Mouse (Mus musculus) macrophage (primary cell): ENCODE measurements around the gene Tle6. TPM values are rescaled to one million over a fixed set of nuclear protein-coding genes. Genes with fewer than 3 reads are reported as not detected.
A peak's percentile ranks its signal among the peaks of the same experiment; 100 is the strongest.
"Not testable (repeated sequence)": the region's sequence is repeated elsewhere in the genome, so short reads cannot be mapped to it uniquely, and the experiment has no call there.

Source experiments
- H3K27ac ChIP-seq: fragments of 350-480 bp; formaldehyde crosslinking; 2 replicates; pipeline ENCODE4 v1.9.0; 2021
- H3K36me3 ChIP-seq: fragments of 350-480 bp; formaldehyde crosslinking; 2 replicates; pipeline ENCODE4 v1.9.0; 2021; ENCODE audit errors: inconsistent target
- H3K4me3 ChIP-seq: fragments of 350-480 bp; formaldehyde crosslinking; 2 replicates; pipeline ENCODE4 v1.9.0; 2021; ENCODE audit errors: inconsistent target
- H3K79me2 ChIP-seq: fragments of 350-480 bp; formaldehyde crosslinking; 2 replicates; pipeline ENCODE4 v1.9.0; 2021; ENCODE audit errors: inconsistent target
- WGBS: methylation state at CpG from one replicate; pipeline ENCODE4 v1.1.7; 2026; ENCODE audit warnings: inconsistent platforms; ENCODE audit not compliant: missing documents; 5-methylcytosine and 5-hydroxymethylcytosine counted together
- polyA plus RNA-seq: library from polyadenylated mRNA; stranded (reverse); fragments of 250-400 nt; gene quantifications from 3 replicates; pipeline ENCODE4 v1.2.4, GENCODE M21; 2018; ENCODE audit warnings: inconsistent platforms
- total RNA-seq, 78 experiments: library from RNA; depleted of rRNA; stranded (reverse); fragments of 250-400 nt; gene quantifications; 1 replicate in 9 of 78; 2 replicates in 24 of 78; 3 replicates in 43 of 78; 4 replicates in 2 of 78; pipeline ENCODE4 v1.2.4; 2018; ENCODE audit warnings: inconsistent platforms in 56 of 78

Tle6 gene
- 10 to 100 TPM in 23 of 26 experiments, 1 to 10 TPM in 3; 5.0 to 74.3 (median 29.9) TPM for total RNA-seq (2018; cell fraction: chromatin; rRNA removed)
- total RNA-seq (2018; cell fraction: cytosol; rRNA removed) = 10 to 100 TPM in 18 of 26 experiments, 1 to 10 TPM in 8; 6.2 to 16.4 (median 11.2) TPM
- 10 to 100 TPM in 21 of 26 experiments, 1 to 10 TPM in 5; 5.3 to 51.3 (median 15.2) TPM for total RNA-seq (2018; cell fraction: nucleus; rRNA removed)
- polyA plus RNA-seq = 9.8 to 17.4 TPM (median 16.7 TPM) in 3 replicates

DNA sequence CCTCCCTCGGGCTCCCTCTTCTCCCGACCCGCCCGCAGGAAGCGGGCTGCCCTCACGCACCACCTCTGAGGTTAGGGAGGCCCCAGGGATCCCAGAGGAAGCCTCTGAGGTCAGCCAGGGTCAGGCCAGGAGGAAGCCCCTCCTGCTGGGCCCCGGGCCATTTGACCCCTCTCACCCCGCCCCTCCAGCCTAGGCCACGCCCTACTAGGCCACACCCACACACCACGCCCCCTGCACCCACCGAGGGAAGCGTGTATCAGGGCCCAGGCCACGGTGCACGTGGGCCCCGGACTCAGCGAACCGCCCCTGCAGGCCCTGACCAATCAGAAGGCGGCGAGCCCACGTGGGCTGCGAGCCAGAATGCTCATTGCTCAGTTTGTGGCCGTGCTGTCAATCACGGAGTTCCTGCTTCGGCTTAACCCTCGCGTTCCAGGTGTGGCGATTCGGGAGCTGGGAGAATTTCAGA is at the start of gene Tle6:
Gene Tle6 (minus strand): TSS at position 336 of the 466 bp plus-strand sequence.
- Histone ChIP-seq H3K36me3 (no peaks in the 10 kb centered on the region), H3K27ac (no peak within 1 kb of the TSS), H3K79me2 (no peaks in the 10 kb centered on the region), H3K4me3 (peak within 1 kb of the TSS; percentile 12; the same call in 1 of the 2 replicates)
- WGBS = 4% methylated on average over 21 of the region's 28 CpGs

DNA sequence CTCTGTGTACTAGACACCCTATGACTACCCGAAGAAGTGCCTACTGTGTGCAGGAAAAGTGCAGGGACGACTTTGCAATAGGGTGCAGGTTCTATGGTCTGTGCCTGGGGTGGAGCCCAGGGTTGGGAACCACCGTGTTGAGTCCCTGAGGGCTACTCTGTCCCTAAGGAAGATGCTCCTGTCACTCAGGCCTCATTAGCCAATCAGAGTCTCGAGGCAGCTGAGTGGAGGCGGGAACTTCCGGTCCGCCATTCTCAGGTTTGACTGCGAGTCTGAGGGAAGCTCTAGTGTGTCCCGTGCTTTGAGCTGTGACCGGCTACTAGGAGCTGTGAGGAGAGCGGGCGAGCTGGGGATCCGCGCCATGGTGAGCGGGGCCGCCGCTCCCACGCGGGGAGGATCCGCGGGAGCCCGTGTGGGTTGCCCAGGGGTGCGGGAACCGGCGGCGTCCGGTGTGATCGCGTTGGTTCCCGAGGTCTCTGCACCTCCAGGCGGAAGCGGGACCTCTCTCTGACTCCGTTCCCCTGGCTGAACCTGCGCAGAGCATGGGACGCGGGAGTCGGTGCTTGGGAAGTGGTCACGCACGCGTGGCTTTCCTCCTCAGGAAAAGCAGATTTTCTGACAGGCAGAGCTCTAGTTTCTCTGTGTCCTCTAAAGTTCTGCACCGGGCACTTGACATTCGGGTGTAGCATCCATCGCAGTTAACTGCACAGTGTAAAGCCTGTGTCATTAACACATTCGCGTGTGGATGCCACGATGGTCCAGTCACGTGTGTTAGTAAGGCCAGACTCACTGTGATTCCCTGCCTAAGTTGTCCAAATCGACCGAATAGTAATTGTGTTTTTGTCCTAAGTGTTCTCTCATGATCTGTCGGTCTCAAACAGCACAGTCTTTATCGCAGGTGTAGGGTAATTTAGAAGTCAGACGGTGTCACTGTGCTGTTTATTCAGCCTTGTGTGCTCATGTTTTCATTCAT is 48.2 kb upstream of the Tle6 start, which contains the start of gene Gm10778:
Gene Gm10778 (plus strand): TSS at position 257 of the 973 bp plus-strand sequence.
- WGBS = 1% methylated on average over 22 of the region's 52 CpGs
- Histone ChIP-seq H3K4me3 (peak within 1 kb of the TSS; percentile 39), H3K79me2 (peaks cover 48% of the 10 kb centered on the region)
- H3K27ac ChIP-seq, H3K36me3 ChIP-seq: not testable (repeated sequence)

DNA sequence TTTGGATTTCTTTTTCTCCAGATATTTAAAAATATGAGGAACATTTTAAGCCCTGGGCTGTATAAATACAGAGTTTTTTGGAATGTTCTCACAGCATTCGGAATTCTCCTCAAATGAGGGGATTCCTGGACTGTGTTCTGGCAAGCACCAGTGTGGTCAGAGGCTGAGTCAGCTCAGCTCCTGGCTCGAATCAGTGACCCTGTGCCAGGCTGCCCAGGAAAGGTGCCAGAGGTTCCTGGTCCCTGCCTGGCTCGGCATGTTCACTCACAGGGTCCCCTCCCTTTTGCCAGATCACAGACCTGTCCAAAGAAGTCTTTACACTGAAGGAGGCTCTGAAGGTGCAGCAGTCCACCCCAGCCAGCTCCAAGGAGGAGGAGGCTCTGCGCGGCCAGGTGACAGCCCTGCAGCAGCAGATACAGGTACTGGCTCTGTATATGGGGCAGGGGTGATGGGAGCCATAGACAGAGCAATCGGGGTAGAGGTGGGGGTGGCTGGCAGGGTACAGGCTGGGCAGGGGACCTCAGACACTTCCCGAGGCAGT is 45.2 kb upstream of the Tle6 start:
- WGBS = 93% methylated on average over 7 of the region's 7 CpGs
- Histone ChIP-seq H3K79me2 (peaks cover 18% of the 10 kb centered on the region), H3K36me3 (no peaks in the 10 kb centered on the region), H3K27ac (no peak overlapping the region), H3K4me3 (no peak overlapping the region)

DNA sequence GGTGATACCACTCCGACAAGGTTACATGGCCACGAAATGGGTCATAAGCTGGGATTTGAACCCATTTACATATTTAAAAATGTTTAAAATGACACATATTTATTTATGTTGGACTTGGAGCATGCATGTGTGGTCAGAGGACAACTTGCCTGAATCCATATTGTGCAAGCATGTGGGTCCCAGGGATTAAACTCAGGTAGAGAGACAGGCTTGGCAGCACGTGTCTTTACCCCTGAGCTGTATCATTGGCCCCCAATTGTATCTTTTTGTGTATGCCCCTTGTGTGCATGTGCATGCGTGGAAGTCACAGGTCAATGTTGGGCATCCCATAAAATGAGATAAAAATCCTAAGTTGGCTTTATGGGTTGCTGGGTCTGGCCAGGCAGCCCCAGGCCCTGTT is 44.5 kb upstream of the Tle6 start:
- H3K79me2 ChIP-seq = peaks cover 11% of the 10 kb centered on the region
- no peaks in the 10 kb centered on the region for H3K36me3 ChIP-seq
- H3K27ac ChIP-seq = no peak overlapping the region
- WGBS = 98% methylated on average over 4 of the region's 4 CpGs
- no peak overlapping the region for H3K4me3 ChIP-seq

DNA sequence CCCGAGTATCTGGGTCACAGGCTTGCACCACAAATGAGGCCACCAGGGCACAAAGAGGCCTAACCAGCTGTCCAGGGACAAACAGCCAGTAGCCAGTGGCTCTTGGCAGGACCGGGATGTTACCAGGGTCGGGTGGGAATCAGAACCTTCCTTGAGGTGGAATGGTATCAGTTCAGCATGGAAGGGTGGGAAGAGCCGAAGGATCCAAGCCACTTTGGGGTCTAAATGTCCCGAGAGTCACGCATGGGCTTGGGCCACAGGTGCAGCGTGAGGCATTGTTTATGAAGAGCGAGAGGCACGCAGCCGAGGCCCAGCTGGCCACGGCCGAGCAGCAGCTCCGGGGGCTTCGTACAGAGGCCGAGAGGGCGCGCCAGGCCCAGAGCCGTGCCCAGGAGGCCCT is 43.8 kb upstream of the Tle6 start:
- Histone ChIP-seq H3K4me3 (no peak overlapping the region), H3K27ac (no peak overlapping the region), H3K36me3 (no peaks in the 10 kb centered on the region), H3K79me2 (peaks cover 4% of the 10 kb centered on the region; the same call in 1 of the 2 replicates)
- WGBS = 96% methylated on average over 18 of the region's 18 CpGs

DNA sequence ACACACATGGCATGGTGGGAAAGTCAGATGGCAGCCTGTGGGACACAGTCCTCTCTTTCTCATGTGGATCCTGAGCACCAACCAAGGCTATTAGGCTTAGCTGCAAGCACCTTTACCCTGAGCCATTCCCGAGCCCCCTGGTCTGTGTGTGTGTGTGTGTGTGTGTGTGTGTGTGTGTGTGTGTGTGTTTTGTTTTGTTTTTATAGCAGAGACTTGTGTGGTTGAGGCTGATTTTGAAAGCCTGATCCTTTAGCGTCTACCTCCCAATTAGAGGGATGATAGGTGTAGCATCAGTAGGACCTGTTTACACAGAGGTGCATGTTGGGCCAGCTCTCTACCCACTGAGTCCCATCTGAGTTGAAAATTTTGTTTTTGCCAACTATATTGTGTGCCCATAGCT is 43.3 kb upstream of the Tle6 start:
- no peaks in the 10 kb centered on the region for H3K36me3 ChIP-seq
- H3K79me2 ChIP-seq = no peaks in the 10 kb centered on the region
- peak overlapping the region; percentile 43 for H3K27ac ChIP-seq
- peak overlapping the region; percentile 48 for H3K4me3 ChIP-seq
- WGBS = 63% methylated on average over 2 of the region's 2 CpGs

DNA sequence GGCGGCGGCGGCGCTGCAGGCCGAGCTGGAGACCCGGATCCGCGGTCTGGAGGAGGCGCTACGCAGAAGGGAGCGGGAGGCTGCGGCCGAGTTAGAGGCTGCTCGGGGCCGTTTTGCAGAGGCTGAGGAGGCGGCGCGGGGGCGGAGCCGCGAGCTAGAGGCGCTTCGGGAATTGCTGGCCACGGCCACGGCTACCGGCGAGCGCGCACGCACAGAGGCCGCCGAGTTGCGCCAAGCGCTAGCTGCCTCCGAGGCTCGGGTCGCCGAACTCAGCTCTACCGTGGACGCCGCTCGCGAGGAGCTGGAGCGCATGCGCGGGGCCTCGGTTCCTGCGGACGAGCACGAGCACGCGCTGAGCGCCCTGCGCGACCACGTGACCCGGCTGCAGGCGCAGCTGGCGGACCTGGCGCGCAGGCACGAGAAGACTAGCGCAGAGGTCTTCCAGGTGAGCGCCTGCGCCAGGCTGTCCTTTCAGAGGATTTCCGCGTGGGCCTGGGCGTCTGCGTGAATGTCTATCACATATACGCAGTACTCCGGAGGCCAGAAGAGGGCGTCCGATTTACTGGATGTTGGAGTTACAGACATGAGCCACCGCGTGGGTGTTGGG is 42.7 kb upstream of the Tle6 start:
- Histone ChIP-seq H3K79me2 (no peaks in the 10 kb centered on the region), H3K36me3 (no peaks in the 10 kb centered on the region), H3K4me3 (peak overlapping the region; percentile 62), H3K27ac (peak overlapping the region; percentile 43)
- WGBS = under 1% methylated on average over 64 of the region's 75 CpGs

DNA sequence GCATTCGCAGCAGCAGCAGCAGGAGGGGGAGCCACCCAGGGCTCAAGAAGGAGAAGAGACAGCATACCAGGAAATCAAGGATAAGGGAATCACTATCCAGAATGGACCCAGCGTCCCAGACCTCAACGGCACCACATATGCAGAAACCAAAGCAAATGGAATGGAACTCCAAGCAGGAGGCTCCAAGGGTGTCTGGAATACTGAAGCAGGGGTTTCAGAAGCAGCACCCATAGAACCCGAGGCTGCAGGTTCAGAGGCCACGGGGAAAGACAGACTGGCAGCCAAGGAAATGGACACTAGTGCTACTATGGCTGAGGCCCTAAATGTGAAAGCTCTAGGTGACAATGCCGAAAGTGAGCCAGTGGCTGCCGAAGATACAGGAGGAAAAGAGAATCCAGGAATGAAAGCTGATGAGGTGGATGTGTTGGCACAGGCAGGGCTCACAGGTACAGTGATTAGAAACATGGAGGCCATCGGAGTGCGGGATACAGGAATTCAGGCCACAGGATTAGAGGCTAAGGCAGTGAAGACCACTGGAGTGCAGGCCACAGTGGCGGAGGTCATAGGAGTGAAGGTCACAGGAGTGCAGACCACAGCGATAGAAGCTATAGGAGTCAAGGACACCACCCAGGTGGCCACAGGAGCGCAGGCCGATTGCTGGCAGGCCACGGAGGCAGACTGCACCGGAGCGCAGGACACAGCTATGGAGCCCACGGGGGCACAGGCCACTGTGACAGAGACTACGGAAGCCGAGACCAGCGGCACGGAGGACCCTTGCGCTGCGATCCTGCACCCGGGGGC is 42.0 kb upstream of the Tle6 start:
- no peaks in the 10 kb centered on the region for H3K36me3 ChIP-seq
- H3K4me3 ChIP-seq = peak overlapping the region; percentile 62
- WGBS = 26% methylated on average over 19 of the region's 24 CpGs
- H3K27ac ChIP-seq = peak overlapping the region; percentile 58
- H3K79me2 ChIP-seq = no peaks in the 10 kb centered on the region

DNA sequence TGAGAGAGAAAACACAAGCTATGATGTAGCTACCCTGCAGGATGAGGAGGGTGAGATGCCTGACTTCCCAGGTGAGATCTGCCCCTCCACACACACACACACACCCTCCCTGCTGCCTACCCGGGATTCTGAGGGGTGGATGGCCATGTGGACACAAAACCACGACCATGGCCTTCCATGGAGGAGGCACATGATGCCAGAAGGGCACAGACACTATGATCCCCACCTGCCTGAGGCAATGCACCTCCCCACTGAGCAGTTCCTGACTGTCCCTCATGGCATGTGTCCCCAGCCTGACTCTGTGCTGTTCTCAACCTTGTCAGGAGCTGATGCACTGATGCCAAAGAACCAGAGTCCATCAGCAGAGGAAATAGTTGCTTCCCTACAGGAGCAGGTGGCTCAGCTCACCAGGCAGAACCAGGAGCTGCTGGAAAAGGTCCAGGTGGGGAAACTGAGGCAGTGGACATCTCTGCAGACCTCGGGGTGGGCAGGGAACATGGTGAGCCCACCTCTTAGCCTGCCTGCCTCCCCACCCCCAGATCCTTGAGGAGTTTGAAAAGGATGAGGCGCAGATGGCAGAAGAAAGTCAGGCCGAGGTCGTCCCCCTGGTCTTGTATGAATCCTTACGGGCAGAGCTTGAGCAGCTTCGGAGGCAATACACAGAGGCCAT is 41.2 kb upstream of the Tle6 start:
- Histone ChIP-seq H3K36me3 (no peaks in the 10 kb centered on the region), H3K4me3 (no peak overlapping the region; the same call in 1 of the 2 replicates), H3K79me2 (no peaks in the 10 kb centered on the region), H3K27ac (no peak overlapping the region)
- 89% methylated on average over 8 of the region's 8 CpGs for whole genome bisulfite sequencing

DNA sequence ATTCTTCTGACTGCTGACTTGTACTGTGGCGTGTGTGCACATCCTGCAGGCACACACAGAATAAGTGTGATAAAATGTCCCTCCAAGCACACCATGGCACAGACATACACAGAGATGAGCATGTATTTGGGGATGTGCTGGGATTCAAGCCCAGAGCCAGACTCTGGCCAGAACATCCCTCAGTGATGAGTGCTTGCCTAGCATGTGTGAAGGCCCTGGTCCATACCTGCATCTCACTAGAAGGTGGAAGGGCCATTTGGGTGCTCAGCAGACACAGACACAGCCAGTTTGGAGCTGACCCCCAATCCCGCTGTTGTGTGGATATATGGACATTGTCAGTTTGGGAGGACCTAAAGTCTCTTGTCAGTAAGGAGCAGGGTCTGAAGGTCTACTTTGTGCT is 40.7 kb upstream of the Tle6 start:
- Histone ChIP-seq H3K36me3 (no peaks in the 10 kb centered on the region), H3K79me2 (no peaks in the 10 kb centered on the region)
- WGBS = 96% methylated on average over 2 of the region's 2 CpGs

DNA sequence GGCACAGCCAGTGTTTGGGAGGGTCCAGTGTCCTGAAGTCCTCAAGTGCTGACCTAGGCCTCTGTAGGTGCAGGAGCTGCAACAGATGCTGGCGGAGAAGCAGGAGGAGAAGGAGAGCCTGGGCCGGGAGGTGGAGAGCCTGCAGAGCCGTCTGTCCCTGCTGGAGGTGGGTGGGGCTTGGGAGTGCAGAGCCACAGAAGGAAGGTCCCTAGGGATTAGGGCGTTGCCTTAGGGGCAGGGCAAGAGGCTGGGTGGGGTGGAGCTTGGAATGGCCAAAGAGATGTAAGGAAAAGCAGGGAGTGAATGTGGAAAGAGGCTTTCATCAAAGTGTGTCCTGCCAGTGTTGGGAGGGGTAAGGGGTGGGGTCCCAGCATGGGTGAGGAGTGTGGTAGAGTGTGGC is 40.0 kb upstream of the Tle6 start:
- H3K4me3 ChIP-seq, H3K36me3 ChIP-seq, H3K79me2 ChIP-seq, H3K27ac ChIP-seq: not testable (repeated sequence)
- 92% methylated on average over 3 of the region's 4 CpGs for WGBS

More for the DNA sequence above, 40.7 kb upstream of the Tle6 start:
- H3K4me3 ChIP-seq = no peak overlapping the region
- H3K27ac ChIP-seq = no peak overlapping the region

DNA sequence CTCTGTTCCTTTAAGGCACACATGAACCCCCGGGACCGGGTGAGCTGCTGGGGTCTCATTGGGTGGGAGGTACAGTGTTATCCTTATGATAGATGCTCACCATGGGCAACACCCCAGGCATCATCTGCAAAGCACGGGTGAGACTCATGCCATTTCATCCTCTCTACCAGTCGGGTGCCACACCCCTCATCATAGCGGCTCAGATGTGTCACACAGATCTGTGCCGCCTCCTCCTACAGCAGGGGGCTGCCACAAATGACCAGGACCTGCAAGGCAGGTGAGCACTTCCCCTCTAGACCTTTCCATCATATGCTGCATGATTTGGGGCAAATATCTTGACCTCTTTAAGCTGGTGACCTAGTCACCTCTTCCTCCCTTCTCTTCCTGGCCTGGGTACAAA is 37.2 kb upstream of the Tle6 start:
- Histone ChIP-seq H3K79me2 (no peaks in the 10 kb centered on the region), H3K27ac (no peak overlapping the region), H3K36me3 (no peaks in the 10 kb centered on the region), H3K4me3 (no peak overlapping the region)
- 82% methylated on average over 6 of the region's 6 CpGs for WGBS

DNA sequence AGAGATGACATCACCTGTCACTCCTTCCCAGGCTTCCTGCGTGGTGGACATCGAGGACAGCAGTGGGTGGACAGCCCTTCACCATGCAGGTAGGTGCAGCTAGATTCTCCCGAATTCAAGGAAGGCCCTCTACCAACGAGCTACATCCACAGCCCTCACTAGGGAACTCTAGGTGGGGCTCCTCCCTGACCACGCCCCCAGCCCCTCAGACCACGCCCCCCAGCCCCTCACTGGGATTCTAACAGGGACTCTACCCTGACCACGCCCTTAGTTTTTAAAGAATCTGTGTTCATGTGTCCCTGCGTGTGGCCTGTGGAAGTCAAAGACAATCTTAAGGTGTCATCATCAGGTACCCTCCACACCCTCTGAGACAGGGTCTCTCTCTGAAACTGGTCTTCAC is 35.5 kb upstream of the Tle6 start:
- Histone ChIP-seq H3K36me3 (no peaks in the 10 kb centered on the region), H3K4me3 (no peak overlapping the region), H3K27ac (no peak overlapping the region), H3K79me2 (no peaks in the 10 kb centered on the region)
- 36% methylated on average over 8 of the region's 8 CpGs for WGBS
